Mouse (Mus musculus): Measurements from ENCODE around the gene Bmp8b.

- no peak for TF ChIP-seq POLR2A (IDR thresholded peaks at IDR 0.05; ENCODE audit: extremely low read depth, insufficient read depth, low read length)
- no peak for TF ChIP-seq CTCF (IDR thresholded peaks at IDR 0.05; ENCODE audit: extremely low read depth, insufficient read depth, low read length)
Observed at GRCm38 (mm10) chr4:123121286-123121685, 16.3 kb downstream of the Bmp8b start.
